Mouse (Mus musculus) lung, embryonic 16.5 days (tissue): ENCODE results near the gene Mctp2. TPM values are rescaled to one million over a fixed set of nuclear protein-coding genes. Genes with fewer than 3 reads are reported as not detected.

Source experiments
- ATAC-seq: fragments of 200-750 bp; cut with Nextera tagmentation; 2 replicates; pipeline ENCODE4 v1.8.0; 2017; ENCODE audit warnings: low read depth, mild to moderate bottlenecking, moderate library complexity
- H3K27ac ChIP-seq: fragments of 300-500 bp; sonication (generic); 2 replicates; pipeline ENCODE4 v1.5.1; 2014; ENCODE audit warnings: mild to moderate bottlenecking, control low read depth, low read length
- H3K27me3 ChIP-seq: fragments of 300-500 bp; sonication (generic); 2 replicates; pipeline ENCODE4 v1.6.1; 2014; ENCODE audit warnings: low read depth, low read length, mixed read lengths; ENCODE audit not compliant: control insufficient read depth, insufficient read depth
- H3K36me3 ChIP-seq: fragments of 300-500 bp; sonication (generic); 2 replicates; pipeline ENCODE4 v1.6.1; 2014; ENCODE audit warnings: low read length; ENCODE audit not compliant: control insufficient read depth, insufficient read depth
- H3K4me1 ChIP-seq: fragments of 300-500 bp; sonication (generic); replicated peaks from 2 replicates; pipeline ENCODE4 v1.6.1; 2014; ENCODE audit warnings: low read length, mixed read lengths; ENCODE audit not compliant: control insufficient read depth, insufficient read depth
- H3K4me2 ChIP-seq: fragments of 300-500 bp; sonication (generic); 2 replicates; pipeline ENCODE4 v1.6.1; 2014; ENCODE audit warnings: low read depth, low read length, control low read depth
- H3K4me3 ChIP-seq: fragments of 300-500 bp; sonication (generic); 2 replicates; pipeline ENCODE4 v1.5.1; 2014; ENCODE audit warnings: mild to moderate bottlenecking, low read length, control low read depth
- H3K9ac ChIP-seq: fragments of 300-500 bp; sonication (generic); 2 replicates; pipeline ENCODE4 v1.6.1; 2014; ENCODE audit warnings: low read length, control low read depth
- H3K9me3 ChIP-seq: fragments of 300-500 bp; sonication (generic); 2 replicates; pipeline ENCODE4 v1.6.1; 2016; ENCODE audit warnings: low read length; ENCODE audit not compliant: control insufficient read depth
- WGBS: fragments of 180-500 bp; shearing (Covaris S2); extraction: QIAGEN DNeasy Blood & Tissue Kit; methylation state at CpG from one replicate; pipeline ENCODE4 v1.1.7; 2014; 5-methylcytosine and 5-hydroxymethylcytosine counted together
- polyA plus RNA-seq: library from polyadenylated mRNA; unstranded; fragments of >200 nt; fragmentation: Nextera tagmentation; extraction: Ambion mirVana; gene quantifications from 2 replicates; pipeline ENCODE4 v1.2.1, GENCODE M21; 2015

The Mctp2 gene
- polyA plus RNA-seq, 1 experiment from 2014 or later = 4.6 TPM

- no peak overlapping the region for H3K4me2 ChIP-seq
- ATAC-seq = no peak
Observed at GRCm38 (mm10) chr7:72218048-72218447, 88.4 kb downstream of the Mctp2 start.

GRCm38 (mm10) chr7:72215563-72216215, 90.7 kb downstream of the Mctp2 start:
- Histone ChIP-seq H3K9ac (no peak overlapping the region), H3K4me3 (no peak overlapping the region), H3K9me3 (no peaks in the 10 kb centered on the region), H3K27ac (peak overlapping the region; percentile 86), H3K27me3 (no peaks in the 10 kb centered on the region), H3K4me2 (no peak overlapping the region), H3K4me1 (peaks cover 3% of the 10 kb centered on the region; the same call in 1 of the 2 replicates), H3K36me3 (no peaks in the 10 kb centered on the region)
- peak; percentile 97 for ATAC-seq
- 39% methylated on average over 5 of the region's 5 CpGs for WGBS

More at GRCm38 (mm10) chr7:72218048-72218447, 88.4 kb downstream of the Mctp2 start:
- Histone ChIP-seq H3K27me3 (no peaks in the 10 kb centered on the region), H3K9me3 (no peaks in the 10 kb centered on the region), H3K9ac (no peak overlapping the region), H3K4me1 (peaks cover 3% of the 10 kb centered on the region; the same call in 1 of the 2 replicates), H3K27ac (no peak overlapping the region), H3K36me3 (no peaks in the 10 kb centered on the region), H3K4me3 (no peak overlapping the region)
- WGBS = 39% methylated on average over 7 of the region's 7 CpGs

- Histone ChIP-seq H3K27ac (no peak overlapping the region), H3K27me3 (no peaks in the 10 kb centered on the region), H3K4me1 (no peaks in the 10 kb centered on the region), H3K4me2 (no peak overlapping the region), H3K9me3 (no peaks in the 10 kb centered on the region), H3K9ac (no peak overlapping the region), H3K36me3 (no peaks in the 10 kb centered on the region), H3K4me3 (no peak overlapping the region)
- WGBS = 62% methylated on average over 5 of the region's 5 CpGs
- ATAC-seq = no peak
Observed at GRCm38 (mm10) chr7:72210201-72210600, 96.2 kb downstream of the Mctp2 start.

- H3K27me3 ChIP-seq = no peaks in the 10 kb centered on the region
- no peaks in the 10 kb centered on the region for H3K9me3 ChIP-seq
- no peak overlapping the region for H3K27ac ChIP-seq
- no peaks in the 10 kb centered on the region for H3K36me3 ChIP-seq
- H3K4me2 ChIP-seq = no peak overlapping the region
- no peak for ATAC-seq
- H3K4me1 ChIP-seq = no peaks in the 10 kb centered on the region
- H3K4me3 ChIP-seq = no peak overlapping the region
- no peak overlapping the region for H3K9ac ChIP-seq
- 65% methylated on average over 5 of the region's 5 CpGs for WGBS
Observed at GRCm38 (mm10) chr7:72209296-72209695, 97.1 kb downstream of the Mctp2 start.

GRCm38 (mm10) chr7:72206841-72207240, 99.6 kb downstream of the Mctp2 start:
- no peaks in the 10 kb centered on the region for H3K27me3 ChIP-seq
- H3K36me3 ChIP-seq = no peaks in the 10 kb centered on the region
- WGBS = 35% methylated on average over 6 of the region's 6 CpGs
- no peaks in the 10 kb centered on the region; the same call in 1 of the 2 replicates for H3K4me1 ChIP-seq
- ATAC-seq = no peak
- no peaks in the 10 kb centered on the region for H3K9me3 ChIP-seq
- H3K27ac ChIP-seq = peak overlapping the region; percentile 44
- no peak overlapping the region for H3K9ac ChIP-seq
- H3K4me3 ChIP-seq = no peak overlapping the region
- H3K4me2 ChIP-seq = no peak overlapping the region

GRCm38 (mm10) chr7:72195709-72196108, 110.7 kb downstream of the Mctp2 start:
- no peaks in the 10 kb centered on the region for H3K4me1 ChIP-seq
- 67% methylated on average over 1 of the region's 1 CpGs for WGBS
- H3K27ac ChIP-seq = no peak overlapping the region
- ATAC-seq = no peak
- no peak overlapping the region for H3K9ac ChIP-seq
- H3K27me3 ChIP-seq = no peaks in the 10 kb centered on the region
- H3K9me3 ChIP-seq = no peaks in the 10 kb centered on the region
- no peaks in the 10 kb centered on the region; the same call in 1 of the 2 replicates for H3K36me3 ChIP-seq
- no peak overlapping the region for H3K4me3 ChIP-seq
- no peak overlapping the region for H3K4me2 ChIP-seq

- Histone ChIP-seq H3K9me3 (no peaks in the 10 kb centered on the region), H3K36me3 (no peaks in the 10 kb centered on the region), H3K4me3 (no peak overlapping the region), H3K4me1 (no peaks in the 10 kb centered on the region), H3K4me2 (no peak overlapping the region), H3K9ac (no peak overlapping the region), H3K27me3 (no peaks in the 10 kb centered on the region), H3K27ac (no peak overlapping the region)
- ATAC-seq = no peak
- 61% methylated on average over 1 of the region's 1 CpGs for WGBS
Observed at GRCm38 (mm10) chr7:72193304-72193703, 113.1 kb downstream of the Mctp2 start.

GRCm38 (mm10) chr7:72181651-72182050, 124.8 kb downstream of the Mctp2 start:
- Histone ChIP-seq H3K4me3 (no peak overlapping the region), H3K9me3 (no peaks in the 10 kb centered on the region), H3K4me1 (no peaks in the 10 kb centered on the region), H3K4me2 (no peak overlapping the region), H3K36me3 (no peaks in the 10 kb centered on the region), H3K27me3 (no peaks in the 10 kb centered on the region), H3K9ac (no peak overlapping the region), H3K27ac (no peak overlapping the region)
- WGBS = 34% methylated on average over 5 of the region's 5 CpGs
- no peak for ATAC-seq

- WGBS = 56% methylated on average over 2 of the region's 2 CpGs
Observed at GRCm38 (mm10) chr7:72169320-72169719, 137.1 kb downstream of the Mctp2 start.

More at GRCm38 (mm10) chr7:72169320-72169719, 137.1 kb downstream of the Mctp2 start:
- Histone ChIP-seq H3K4me2 (no peak overlapping the region), H3K4me3 (no peak overlapping the region), H3K9ac (no peak overlapping the region), H3K27me3 (no peaks in the 10 kb centered on the region), H3K4me1 (peaks cover 2% of the 10 kb centered on the region; the same call in 1 of the 2 replicates), H3K27ac (no peak overlapping the region), H3K36me3 (no peaks in the 10 kb centered on the region), H3K9me3 (no peaks in the 10 kb centered on the region)
- ATAC-seq = peak; percentile 68
